Mouse (Mus musculus): ENCODE measurements around the gene Asb13.

Asb13 gene

DNA sequence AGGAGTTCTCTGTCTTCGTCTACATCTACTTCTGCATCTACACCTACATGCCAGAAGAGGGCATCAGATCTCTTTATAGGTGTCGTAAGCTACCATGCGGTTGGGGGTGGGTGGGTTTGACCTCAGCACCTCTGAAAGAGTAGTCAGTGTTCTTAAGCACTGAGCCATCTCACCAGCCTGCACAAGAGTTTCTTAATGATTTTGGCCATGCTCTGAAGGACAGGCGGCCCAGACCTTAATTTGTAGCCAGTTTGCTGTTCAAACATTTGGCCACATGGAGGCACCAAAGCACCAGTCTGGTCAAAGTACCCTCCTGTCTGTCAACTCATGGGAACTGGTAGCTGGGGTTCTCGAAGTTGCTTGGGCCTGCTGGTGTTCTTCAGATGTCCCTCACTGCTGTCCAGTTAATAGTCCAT is 31.5 kb downstream of the Asb13 start:
- peak; percentile 81 for DNase-seq (ENCODE audit: inconsistent ontology term)

DNA sequence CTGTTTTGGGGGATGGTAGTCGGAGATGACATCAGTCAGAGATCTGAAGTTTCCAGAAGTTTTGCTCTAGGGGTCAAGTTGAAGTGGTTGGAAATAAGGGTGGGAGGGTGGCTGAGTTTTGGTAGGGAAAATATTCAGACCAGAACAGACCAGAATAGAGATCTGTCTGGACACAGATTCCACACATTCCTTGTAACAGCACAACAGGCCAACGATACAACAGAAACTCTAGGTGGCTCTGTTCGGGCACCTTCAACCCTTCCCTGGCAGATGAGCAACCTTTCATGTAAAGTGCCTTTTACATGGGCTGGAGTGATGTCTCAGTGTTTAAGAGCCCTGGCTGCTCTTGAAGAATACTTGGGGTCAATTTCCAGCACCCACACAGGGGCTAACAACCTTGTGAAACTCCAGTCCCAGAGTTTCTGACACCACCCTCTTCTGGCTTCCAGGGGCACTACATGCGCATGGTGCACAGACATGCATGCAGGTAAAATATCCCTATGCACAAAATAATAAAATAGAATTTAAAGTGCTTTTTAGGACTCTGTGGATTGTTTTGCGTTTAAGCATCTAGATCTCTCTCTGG is 33.5 kb downstream of the Asb13 start:
- DNase-seq (ENCODE audit: inconsistent ontology term) = peak; percentile 50

DNA sequence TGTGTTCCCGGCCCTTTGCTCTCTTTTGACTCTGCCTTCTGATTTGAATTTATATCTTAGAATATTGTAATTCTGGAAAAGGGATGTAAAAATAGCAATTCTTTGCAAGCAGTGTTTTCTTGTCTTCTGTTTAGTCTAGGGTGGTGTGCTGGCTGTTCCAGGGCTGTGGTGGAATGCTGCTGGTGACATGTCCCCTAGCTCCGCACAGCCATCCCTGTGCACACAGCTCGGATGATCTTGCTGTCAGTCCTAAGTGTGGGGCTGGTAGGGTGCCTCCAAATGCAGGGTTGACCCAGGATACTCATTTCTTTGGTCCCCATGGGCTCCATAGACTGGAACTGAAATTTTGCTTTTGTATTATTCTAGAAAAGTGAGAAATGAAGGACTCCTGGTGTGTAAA is 34.2 kb downstream of the Asb13 start:
- DNase-seq (ENCODE audit: inconsistent ontology term) = no peak

DNA sequence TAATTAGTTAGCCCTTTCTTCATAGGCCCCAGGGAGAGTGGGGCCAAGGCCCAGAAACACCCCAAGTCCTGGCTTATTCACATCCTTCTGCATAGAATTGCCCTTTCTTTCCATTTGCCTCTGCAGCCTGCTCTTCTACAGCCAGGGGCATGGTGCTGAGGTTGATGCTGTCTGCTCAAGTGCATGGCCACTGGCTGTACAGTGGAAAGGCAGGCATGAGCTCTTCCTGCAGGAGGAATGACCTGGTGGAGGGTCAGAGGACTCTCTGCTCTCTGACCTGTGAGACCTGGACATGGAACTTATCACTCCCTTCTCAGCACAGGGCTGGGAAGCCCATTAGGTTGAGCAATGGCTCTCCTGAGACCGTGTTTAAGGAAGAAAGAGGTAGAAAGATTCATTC is 35.8 kb downstream of the Asb13 start:
- no peak for DNase-seq (ENCODE audit: inconsistent ontology term)

GRCm38 (mm10) chr13:3670039-3670438 is 36.2 kb downstream of the Asb13 start:
- peak; percentile 78 for DNase-seq (ENCODE audit: inconsistent ontology term)

DNA sequence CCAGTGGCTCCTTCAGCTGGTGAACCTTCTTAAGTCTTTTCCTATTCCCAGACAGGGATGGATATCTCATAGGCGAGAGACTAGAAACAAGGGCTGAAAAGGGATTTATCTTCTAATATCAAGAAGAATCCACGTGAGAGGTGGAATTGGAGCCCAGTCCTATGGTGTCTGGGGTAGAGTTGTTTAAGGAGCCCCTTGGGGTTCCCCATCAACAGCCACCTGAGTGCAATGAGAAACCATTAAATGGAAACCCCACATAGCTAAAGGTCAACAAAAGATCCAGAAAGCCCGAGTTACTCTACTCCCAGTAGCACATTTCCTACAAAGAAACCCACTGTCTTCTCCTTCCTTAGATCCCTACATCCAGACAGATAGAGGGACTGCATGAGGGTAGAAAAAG is 39.3 kb downstream of the Asb13 start:
- DNase-seq (ENCODE audit: inconsistent ontology term) = no peak

- no peak for DNase-seq (ENCODE audit: inconsistent ontology term)
These were observed 39.8 kb downstream of the Asb13 start for GRCm38 (mm10) chr13:3673622-3674021.

DNA sequence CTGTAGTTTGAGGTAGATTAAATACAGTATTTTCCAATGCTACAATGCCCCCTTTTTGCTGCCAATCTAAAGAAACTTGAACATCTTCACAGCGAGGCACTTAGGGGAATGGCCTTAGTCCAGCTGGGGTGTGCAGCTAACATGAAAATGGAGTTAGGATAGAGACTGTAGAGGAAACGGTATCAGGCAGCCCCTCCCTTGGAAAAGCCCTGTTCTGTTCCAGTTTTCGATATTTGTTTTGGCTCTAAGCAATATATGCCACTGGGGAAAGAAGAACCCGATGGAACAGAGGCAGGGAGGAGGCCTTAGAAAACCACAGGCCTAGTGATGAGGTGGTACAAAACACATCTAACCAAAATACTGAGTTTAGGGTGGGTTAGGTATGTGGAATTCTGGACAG is 42.0 kb downstream of the Asb13 start:
- no peak for DNase-seq (ENCODE audit: inconsistent ontology term)

DNA sequence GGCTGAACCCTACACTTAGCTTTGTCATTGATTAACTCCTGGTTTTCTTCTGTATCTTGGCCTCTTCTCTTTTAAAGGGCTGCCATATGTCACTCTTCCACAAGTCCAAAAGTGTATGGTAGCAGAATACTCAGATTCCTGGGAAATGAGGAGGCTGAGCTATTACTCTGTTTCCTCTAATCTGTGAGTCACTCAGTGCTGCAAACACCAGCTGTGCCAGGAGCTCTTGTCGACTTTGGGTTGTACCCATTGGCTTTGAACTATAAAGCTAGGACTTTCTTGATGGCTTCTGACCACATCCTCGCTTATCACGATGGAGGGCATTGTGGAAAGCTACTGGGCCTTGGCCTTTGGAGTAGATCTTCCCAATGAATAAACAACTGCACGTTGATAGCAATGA is 45.3 kb downstream of the Asb13 start:
- no peak for DNase-seq (ENCODE audit: inconsistent ontology term)

- DNase-seq (ENCODE audit: inconsistent ontology term) = no peak
These were observed 52.5 kb downstream of the Asb13 start for GRCm38 (mm10) chr13:3686306-3686705.

DNA sequence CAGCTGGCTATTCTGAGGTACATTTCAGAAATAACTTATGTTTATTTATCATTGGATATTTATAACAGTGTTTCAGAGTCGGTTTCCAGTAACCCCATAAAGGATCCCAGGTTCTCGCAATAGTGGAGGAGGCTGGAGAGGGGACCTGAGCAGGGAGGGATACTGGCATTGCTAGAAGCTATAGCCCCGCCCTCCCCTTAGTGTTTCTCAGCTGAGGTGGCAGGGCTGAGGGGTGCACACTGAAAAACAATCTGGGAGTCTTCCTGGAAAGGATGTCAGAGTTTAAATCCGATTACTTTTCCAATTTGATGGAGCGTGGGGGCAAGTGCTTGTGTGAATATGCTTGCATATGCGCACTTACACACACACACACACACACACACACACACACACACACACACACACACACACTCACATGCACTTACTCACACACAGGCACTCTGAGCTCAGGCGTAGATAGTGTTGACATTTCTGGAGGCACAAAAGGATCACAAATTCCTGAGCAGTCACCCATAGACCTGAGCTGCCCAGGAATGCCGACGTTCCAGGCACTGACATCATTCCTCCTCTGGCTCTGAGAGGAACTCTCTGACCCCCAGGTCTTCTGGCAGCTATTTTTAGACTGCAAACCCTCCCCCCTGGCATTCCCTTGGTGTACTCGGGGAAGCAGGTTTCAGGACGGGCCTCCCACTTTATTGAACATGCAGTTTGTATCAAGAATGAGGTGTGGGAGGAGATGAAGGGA is 60.9 kb downstream of the Asb13 start:
- peak; percentile 96 for DNase-seq (ENCODE audit: inconsistent ontology term)

DNA sequence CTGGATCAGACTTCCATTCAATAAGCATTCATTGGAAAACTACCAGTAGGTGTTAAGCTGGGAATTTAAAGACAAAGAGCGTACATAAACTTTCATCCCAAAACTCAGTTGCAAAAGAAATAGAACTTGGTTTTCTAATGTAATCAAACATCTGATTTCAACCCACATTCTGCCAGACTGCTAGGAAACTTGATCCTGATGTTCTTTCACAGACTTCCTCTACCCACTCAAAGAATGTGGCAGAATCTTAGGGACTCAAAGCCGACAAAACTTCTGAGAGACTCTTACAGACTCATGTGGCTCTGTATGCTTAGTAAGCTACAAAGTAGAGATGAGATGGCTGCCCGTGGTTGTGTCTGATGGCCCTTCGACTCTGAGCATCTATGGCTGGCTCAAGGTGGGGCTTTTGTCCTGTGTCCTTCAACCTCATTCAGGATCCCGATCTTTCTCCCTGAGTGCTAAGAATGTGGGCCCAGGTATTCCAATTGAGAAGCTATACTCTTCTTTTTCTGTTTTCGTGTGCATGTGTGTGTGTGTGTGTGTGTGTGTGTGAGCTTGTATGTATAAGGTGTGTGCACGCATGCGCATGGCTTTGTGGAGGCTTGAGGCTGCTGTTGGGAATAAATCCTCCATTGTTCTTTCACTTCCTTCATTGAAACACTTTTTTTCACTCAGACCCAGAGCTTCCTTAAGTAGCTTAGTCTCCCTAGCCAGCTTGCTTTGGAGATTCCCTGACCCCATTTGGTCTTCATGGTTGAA is 63.3 kb downstream of the Asb13 start:
- DNase-seq (ENCODE audit: inconsistent ontology term) = no peak

GRCm38 (mm10) chr13:3700752-3701151 is 66.9 kb downstream of the Asb13 start:
- no peak for DNase-seq (ENCODE audit: inconsistent ontology term)
